Mouse (Mus musculus) hindbrain, postnatal 0 days (tissue): ENCODE measurements around the gene Tecpr2. TPM values are rescaled to one million over a fixed set of nuclear protein-coding genes. Genes with fewer than 3 reads are reported as not detected.

Experiments
- ATAC-seq: fragments of 200-750 bp; cut with Nextera tagmentation; 2 replicates; pipeline ENCODE4 v1.8.0; 2017; ENCODE audit warnings: mild to moderate bottlenecking, moderate TSS enrichment, moderate library complexity
- DNase-seq: peaks from one replicate; pipeline ENCODE4 v3.0.0-alpha.2; 2015; ENCODE audit warnings: low spot score
- H3K27ac ChIP-seq: fragments of 300-500 bp; sonication (generic); 2 replicates; pipeline ENCODE4 v1.5.1; 2014; ENCODE audit warnings: mild to moderate bottlenecking
- H3K27me3 ChIP-seq: fragments of 300-500 bp; sonication (generic); 2 replicates; pipeline ENCODE4 v1.6.1; 2014; ENCODE audit warnings: low read length, mixed read lengths; ENCODE audit not compliant: insufficient read depth
- H3K36me3 ChIP-seq: fragments of 300-500 bp; sonication (generic); 2 replicates; pipeline ENCODE4 v1.6.1; 2014; ENCODE audit warnings: low read length, mixed read lengths; ENCODE audit not compliant: insufficient read depth
- H3K4me1 ChIP-seq: fragments of 300-500 bp; sonication (generic); 2 replicates; pipeline ENCODE4 v1.6.1; 2014; ENCODE audit warnings: antibody characterized with exemption, low read length, mixed read lengths; ENCODE audit not compliant: insufficient read depth
- H3K4me2 ChIP-seq: fragments of 300-500 bp; sonication (generic); 2 replicates; pipeline ENCODE4 v1.6.1; 2014; ENCODE audit warnings: low read depth, mild to moderate bottlenecking, low read length, moderate library complexity, mixed read lengths
- H3K4me3 ChIP-seq: fragments of 300-500 bp; sonication (generic); 2 replicates; pipeline ENCODE4 v1.5.1; 2014; ENCODE audit warnings: low read length
- H3K9ac ChIP-seq: fragments of 300-500 bp; sonication (generic); replicated peaks from 2 replicates; pipeline ENCODE4 v1.6.1; 2014; ENCODE audit warnings: mild to moderate bottlenecking, low read length, moderate library complexity, mixed read lengths
- H3K9me3 ChIP-seq: fragments of 300-500 bp; sonication (generic); 2 replicates; pipeline ENCODE4 v1.6.1; 2016; ENCODE audit warnings: low read length, mixed read lengths
- CTCF ChIP-seq: IDR thresholded peaks from 2 replicates; pipeline ENCODE4 v1.5.1; 2016; ENCODE audit warnings: antibody characterized with exemption, control low read depth, low read depth
- WGBS: fragments of 180-500 bp; shearing (Covaris S2); extraction: QIAGEN DNeasy Blood & Tissue Kit; methylation state at CpG from one replicate; pipeline ENCODE4 v1.1.7; 2014; 5-methylcytosine and 5-hydroxymethylcytosine counted together
- polyA plus RNA-seq: library from polyadenylated mRNA; unstranded; fragments of >200 nt; fragmentation: Nextera tagmentation; extraction: Ambion mirVana; gene quantifications from 2 replicates; pipeline ENCODE4 v1.2.1, GENCODE M21; 2015
- total RNA-seq: library from RNA; depleted of rRNA; stranded (reverse); fragments of >200 nt; gene quantifications from 2 replicates; pipeline ENCODE4 v1.2.3, GENCODE M21; 2014

Gene Tecpr2
- total and polyA plus RNA-seq, 2 experiments from 2014 or later, result 4.3 to 24.1 TPM

- no peaks in the 10 kb centered on the region for H3K27me3 ChIP-seq
- H3K27ac ChIP-seq, result no peak overlapping the region
- ATAC-seq (no peak), DNase-seq (no peak)
- H3K9ac ChIP-seq, result no peak overlapping the region
- H3K4me3 ChIP-seq, result no peak overlapping the region
- H3K4me2 ChIP-seq, result no peak overlapping the region
- no peaks in the 10 kb centered on the region for H3K9me3 ChIP-seq
- TF ChIP-seq CTCF, result 0 out of 2 replicates have a peak, but pooled peaks have one; percentile 6
- no peaks in the 10 kb centered on the region for H3K4me1 ChIP-seq
- 89% methylated on average over 7 of the region's 7 CpGs for WGBS
- H3K36me3 ChIP-seq, result peaks cover 24% of the 10 kb centered on the region; the same call in 1 of the 2 replicates
These were observed 62.2 kb downstream of the Tecpr2 start for GRCm38 (mm10) chr12:110951236-110951635.

GRCm38 (mm10) chr12:110952628-110953385 lies 63.7 kb downstream of the Tecpr2 start:
- Histone ChIP-seq H3K27ac (no peak overlapping the region), H3K9me3 (no peaks in the 10 kb centered on the region), H3K36me3 (peaks cover 12% of the 10 kb centered on the region; the same call in 1 of the 2 replicates), H3K4me3 (no peak overlapping the region), H3K9ac (no peak overlapping the region), H3K4me2 (no peak overlapping the region), H3K4me1 (no peaks in the 10 kb centered on the region), H3K27me3 (no peaks in the 10 kb centered on the region)
- no peak for DNase-seq
- 86% methylated on average over 6 of the region's 6 CpGs for WGBS
- no peak for ATAC-seq
- TF ChIP-seq CTCF, result no peak

DNA sequence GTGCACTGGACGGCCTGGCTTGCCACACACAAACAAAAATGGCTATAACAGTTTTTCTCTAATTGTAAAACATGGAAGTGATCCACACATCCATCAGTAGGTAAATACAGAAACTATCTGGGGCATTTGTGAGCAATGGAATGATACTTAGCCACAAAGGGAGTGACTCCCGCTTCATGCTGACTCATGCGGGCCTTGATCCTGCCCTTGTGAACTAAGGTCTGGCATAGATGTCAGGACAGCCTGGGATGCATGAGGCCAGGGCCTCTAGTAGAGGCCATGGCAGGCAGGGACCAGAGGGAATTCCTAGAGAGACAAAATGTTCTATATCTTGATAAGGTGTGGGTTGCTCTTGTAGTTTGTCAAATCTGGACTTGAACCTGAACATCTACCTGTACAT lies 64.4 kb downstream of the Tecpr2 start:
- 91% methylated on average over 3 of the region's 3 CpGs for WGBS
- H3K27me3 ChIP-seq, result no peaks in the 10 kb centered on the region
- peaks cover 7% of the 10 kb centered on the region; the same call in 1 of the 2 replicates for H3K36me3 ChIP-seq

DNA sequence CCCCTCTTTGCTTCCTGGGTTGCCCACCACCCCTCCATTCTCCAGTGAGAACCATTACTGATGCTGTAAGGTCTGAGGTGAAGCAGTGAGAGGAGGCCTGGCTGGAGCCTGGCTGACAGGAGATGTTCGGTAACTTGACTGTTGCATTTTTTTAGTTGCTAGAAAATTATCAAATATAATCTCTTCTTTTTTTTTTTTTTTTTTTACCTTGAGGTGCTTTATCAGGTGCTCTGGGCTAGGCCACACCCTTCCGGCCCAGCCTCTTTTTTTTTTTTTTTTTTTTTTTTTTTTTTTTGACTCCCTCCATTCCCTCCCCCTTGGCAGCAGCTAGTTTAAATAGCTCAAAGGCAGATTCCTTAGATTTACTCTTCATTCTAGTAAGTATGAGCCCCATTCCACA lies 64.8 kb downstream of the Tecpr2 start:
- TF ChIP-seq CTCF, result no peak
- 85% methylated on average over 2 of the region's 2 CpGs for WGBS
- H3K36me3 ChIP-seq, result peaks cover 7% of the 10 kb centered on the region; the same call in 1 of the 2 replicates
- H3K4me1 ChIP-seq, result no peaks in the 10 kb centered on the region
- no peak overlapping the region for H3K4me2 ChIP-seq
- no peaks in the 10 kb centered on the region for H3K27me3 ChIP-seq
- H3K4me3 ChIP-seq, result no peak overlapping the region
- ATAC-seq (no peak), DNase-seq (no peak)
- H3K9me3 ChIP-seq, result no peaks in the 10 kb centered on the region
- H3K9ac ChIP-seq, result no peak overlapping the region
- no peak overlapping the region for H3K27ac ChIP-seq

More for the DNA sequence above, 64.4 kb downstream of the Tecpr2 start:
- Histone ChIP-seq H3K4me3 (no peak overlapping the region), H3K4me2 (no peak overlapping the region), H3K4me1 (no peaks in the 10 kb centered on the region), H3K9ac (no peak overlapping the region), H3K9me3 (no peaks in the 10 kb centered on the region), H3K27ac (no peak overlapping the region)
- ATAC-seq (no peak), DNase-seq (no peak)
- TF ChIP-seq CTCF, result no peak

DNA sequence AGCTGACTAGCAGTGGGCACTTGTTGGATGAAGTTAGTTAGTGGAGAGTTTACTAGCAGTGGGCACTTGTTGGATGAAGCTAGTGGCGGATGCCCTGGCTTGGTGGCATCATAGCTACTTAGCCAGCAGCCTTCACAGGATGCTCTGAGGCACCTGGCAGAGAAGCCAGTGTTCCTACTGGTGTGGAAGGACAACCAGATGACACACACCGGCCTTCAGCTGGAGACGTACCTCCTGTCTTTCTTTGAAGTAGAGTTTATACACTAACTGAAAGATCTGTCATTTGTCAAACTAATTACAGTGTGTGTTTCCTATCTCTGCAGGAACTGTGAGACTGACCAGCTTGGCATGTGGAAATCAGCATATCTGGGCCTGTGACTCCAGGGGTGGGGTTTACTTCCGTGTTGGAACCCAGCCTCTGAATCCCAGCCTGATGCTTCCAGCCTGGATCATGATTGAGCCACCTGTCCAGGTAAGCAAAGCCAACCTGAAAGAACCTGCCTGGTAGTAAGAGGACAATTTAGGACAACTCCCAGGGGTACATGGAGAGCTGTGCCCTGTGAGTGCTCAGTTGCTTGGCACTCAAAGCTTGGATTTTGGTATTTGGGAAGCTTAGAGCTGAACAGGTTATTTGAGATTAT lies 65.4 kb downstream of the Tecpr2 start:
- 79% methylated on average over 4 of the region's 4 CpGs for WGBS
- ATAC-seq, result no peak

GRCm38 (mm10) chr12:110961973-110962372 lies 72.9 kb downstream of the Tecpr2 start:
- no peak overlapping the region for H3K4me2 ChIP-seq
- no peak for TF ChIP-seq CTCF
- H3K9ac ChIP-seq, result no peak overlapping the region
- H3K27me3 ChIP-seq, result no peaks in the 10 kb centered on the region
- no peak for DNase-seq
- peaks cover 5% of the 10 kb centered on the region; the same call in 1 of the 2 replicates for H3K36me3 ChIP-seq
- no peaks in the 10 kb centered on the region for H3K9me3 ChIP-seq
- 59% methylated on average over 2 of the region's 2 CpGs for WGBS
- no peak for ATAC-seq
- H3K4me1 ChIP-seq, result no peaks in the 10 kb centered on the region
- no peak overlapping the region for H3K27ac ChIP-seq
- H3K4me3 ChIP-seq, result no peak overlapping the region

More for the DNA sequence above, 65.4 kb downstream of the Tecpr2 start:
- Histone ChIP-seq H3K4me2 (no peak overlapping the region), H3K4me3 (no peak overlapping the region), H3K36me3 (peaks cover 9% of the 10 kb centered on the region; the same call in 1 of the 2 replicates), H3K9me3 (no peaks in the 10 kb centered on the region), H3K9ac (no peak overlapping the region), H3K27ac (no peak overlapping the region), H3K4me1 (no peaks in the 10 kb centered on the region), H3K27me3 (no peaks in the 10 kb centered on the region)
- no peak for DNase-seq
- no peak for TF ChIP-seq CTCF

GRCm38 (mm10) chr12:110965500-110965899 lies 76.4 kb downstream of the Tecpr2 start:
- H3K4me3 ChIP-seq, result no peak overlapping the region
- DNase-seq, result no peak
- H3K27me3 ChIP-seq, result no peaks in the 10 kb centered on the region
- TF ChIP-seq CTCF, result no peak
- ATAC-seq, result no peak
- H3K27ac ChIP-seq, result no peak overlapping the region
- no peaks in the 10 kb centered on the region for H3K9me3 ChIP-seq
- no peak overlapping the region for H3K4me2 ChIP-seq
- H3K36me3 ChIP-seq, result peaks cover 26% of the 10 kb centered on the region
- 69% methylated on average over 3 of the region's 3 CpGs for WGBS
- H3K9ac ChIP-seq, result no peak overlapping the region
- H3K4me1 ChIP-seq, result no peaks in the 10 kb centered on the region
